ENCODE assay signal across 8 mouse cellular contexts in genomic region chr3:95674236-95674635, GRCm38 (mm10). TPM values are rescaled to one million over a fixed set of nuclear protein-coding genes. Genes with fewer than 3 reads are reported as not detected.
DNase-seq lines count a peak whose midpoint lies in the region; ATAC-seq lines count a peak whose summit lies in the region.

No protein-coding gene starts in this region.

- no peaks in the 10 kb centered on the region for H3K27me3 ChIP-seq in midbrain, embryonic 10.5 days (ENCODE audit: low read depth, poor library complexity, severe bottlenecking)
- no peaks in the 10 kb centered on the region for H3K27me3 ChIP-seq in midbrain, embryonic 13.5 days
- no peaks in the 10 kb centered on the region for H3K27me3 ChIP-seq in stomach, embryonic 16.5 days (ENCODE audit: control insufficient read depth, insufficient read depth, low read length)

- H3K4me2 ChIP-seq in midbrain, embryonic 13.5 days (replicated peaks), result no peak overlapping the region
- H3K4me2 ChIP-seq in stomach, embryonic 16.5 days (ENCODE audit: low read depth, low read length), result peak overlapping the region; percentile 43

- WGBS in midbrain, embryonic 10.5 days, result 52% methylated on average over 2 of the region's 2 CpGs
- WGBS in midbrain, embryonic 13.5 days, result 48% methylated on average over 2 of the region's 2 CpGs
- 11% methylated on average over 2 of the region's 2 CpGs for WGBS in stomach, embryonic 16.5 days

- peaks cover 41% of the 10 kb centered on the region for H3K4me1 ChIP-seq in midbrain, embryonic 10.5 days
- peaks cover 21% of the 10 kb centered on the region; the same call in 1 of the 2 replicates for H3K4me1 ChIP-seq in midbrain, embryonic 13.5 days (replicated peaks)
- H3K4me1 ChIP-seq in stomach, embryonic 16.5 days (ENCODE audit: control insufficient read depth, insufficient read depth, low read length), result peaks cover 55% of the 10 kb centered on the region

- peak overlapping the region; percentile 65 for H3K27ac ChIP-seq in midbrain, embryonic 10.5 days (replicated peaks)
- H3K27ac ChIP-seq in midbrain, embryonic 13.5 days, result no peak overlapping the region; the same call in 1 of the 2 replicates
- H3K27ac ChIP-seq in stomach, embryonic 16.5 days (ENCODE audit: low read length), result peak overlapping the region; percentile 99

- no peak for DNase-seq in midbrain, embryonic 10.5 days (ENCODE audit: low spot score)
- DNase-seq in c-Kit-negative CD71-positive TER-119-positive erythroid progenitor cells, embryonic 14.5 days (ENCODE audit: low read depth, low spot score), result peak; percentile 90
- DNase-seq in heart, adult 8-10 months (ENCODE audit: low spot score), result peak; percentile 90
- peak; percentile 76 to 84 for DNase-seq in kidney, adult 8-10 months
- DNase-seq in lung, postnatal 14 days, result peak; percentile 80
- no peak for DNase-seq in cerebellum, postnatal 25 days

- no peaks in the 10 kb centered on the region for H3K9me3 ChIP-seq in midbrain, embryonic 10.5 days (replicated peaks)
- no peaks in the 10 kb centered on the region for H3K9me3 ChIP-seq in midbrain, embryonic 13.5 days
- no peaks in the 10 kb centered on the region for H3K9me3 ChIP-seq in stomach, embryonic 16.5 days (replicated peaks; ENCODE audit: control insufficient read depth, low read length)

- H3K9ac ChIP-seq in midbrain, embryonic 13.5 days (replicated peaks), result no peak overlapping the region
- H3K9ac ChIP-seq in stomach, embryonic 16.5 days (ENCODE audit: low read length), result peak overlapping the region; percentile 54

- H3K4me3 ChIP-seq in midbrain, embryonic 10.5 days, result no peak overlapping the region; the same call in 1 of the 2 replicates
- H3K4me3 ChIP-seq in midbrain, embryonic 13.5 days (replicated peaks), result no peak overlapping the region
- H3K4me3 ChIP-seq in stomach, embryonic 16.5 days (replicated peaks; ENCODE audit: low read length), result peak overlapping the region; percentile 2; the same call in 1 of the 2 replicates

- peaks cover 46% of the 10 kb centered on the region for H3K36me3 ChIP-seq in midbrain, embryonic 10.5 days
- peaks cover 50% of the 10 kb centered on the region for H3K36me3 ChIP-seq in midbrain, embryonic 13.5 days
- H3K36me3 ChIP-seq in stomach, embryonic 16.5 days (ENCODE audit: control insufficient read depth, insufficient read depth, low read length), result no peaks in the 10 kb centered on the region

- no peak for ATAC-seq in midbrain, embryonic 13.5 days
- peak; percentile 84 for ATAC-seq in stomach, embryonic 16.5 days (ENCODE audit: insufficient read depth, low FRiP score)

RNA-seq across cellular contexts. Expression of gene Adamtsl4, which starts 13.5 kb away (rescaled TPM):
- 0.78 and 1.4 TPM in 2 replicates for polyA plus RNA-seq in midbrain, embryonic 10.5 days (2016; fragmentation: Nextera tagmentation; extraction: Ambion mirVana)
- polyA plus RNA-seq in midbrain, embryonic 13.5 days (2015; fragmentation: Nextera tagmentation; extraction: Ambion mirVana), result 0.68 and 1.9 TPM in 2 replicates
- 10 to 100 TPM; 35.5 to 60.3 (median 45.4) TPM for total RNA-seq in heart, adult 8-10 months (2022)
- 13.3 and 20.5 TPM in 2 replicates for polyA plus RNA-seq in stomach, embryonic 16.5 days (2015; fragmentation: Nextera tagmentation; extraction: Ambion mirVana)

RNA-seq across cellular contexts. Expression of gene Mcl1, which starts 15.6 kb away (rescaled TPM):
- 41.9 and 47.6 TPM in 2 replicates for polyA plus RNA-seq in midbrain, embryonic 10.5 days (2016; fragmentation: Nextera tagmentation; extraction: Ambion mirVana)
- polyA plus RNA-seq in midbrain, embryonic 13.5 days (2015; fragmentation: Nextera tagmentation; extraction: Ambion mirVana), result 46.9 and 56.3 TPM in 2 replicates
- 100 to 1,000 TPM; 123 to 159 (median 134) TPM for total RNA-seq in heart, adult 8-10 months (2022)
- polyA plus RNA-seq in stomach, embryonic 16.5 days (2015; fragmentation: Nextera tagmentation; extraction: Ambion mirVana), result 16.5 and 20.5 TPM in 2 replicates

RNA-seq across cellular contexts. Expression of gene Ensa, which starts 49.4 kb away (rescaled TPM):
- 90.1 and 101 TPM in 2 replicates for polyA plus RNA-seq in midbrain, embryonic 10.5 days (2016; fragmentation: Nextera tagmentation; extraction: Ambion mirVana)
- polyA plus RNA-seq in midbrain, embryonic 13.5 days (2015; fragmentation: Nextera tagmentation; extraction: Ambion mirVana), result 116 TPM in 2 replicates
- 10 to 100 TPM; 77.2 to 84.9 (median 80.6) TPM for total RNA-seq in heart, adult 8-10 months (2022)
- polyA plus RNA-seq in stomach, embryonic 16.5 days (2015; fragmentation: Nextera tagmentation; extraction: Ambion mirVana), result 70.3 and 73.0 TPM in 2 replicates

Comparison
In these comparisons a context has a peak if more than half of its experiments do, and no peak if none do; other contexts are left out.
1. DNase-seq: peak in c-Kit-negative CD71-positive TER-119-positive erythroid progenitor cells, embryonic 14.5 days (single experiment), heart, adult 8-10 months (single experiment), kidney, adult 8-10 months (2 of 2) and lung, postnatal 14 days (single experiment); none in midbrain, embryonic 10.5 days (single experiment) and cerebellum, postnatal 25 days (0 of 2).